Comparison of ENCODE assay signal across 29 mouse cellular contexts in genomic region chr2:21129621-21130020, GRCm38 (mm10).
A peak's percentile ranks its signal among the peaks of the same experiment; 100 is the strongest.
DNase-seq lines count a peak whose midpoint lies in the region; ATAC-seq and TF ChIP-seq lines count a peak whose summit lies in the region.
"Had no signal": no experiment of that assay in that cellular context is flagged by ENCODE, and none has a peak within 500 bp of the region (broad histone marks: within the 10 kb centered on the region; RNA-seq: fewer than 3 reads in every experiment).

No protein-coding gene starts in this region.

- H3K9ac ChIP-seq in forebrain, embryonic 12.5 days, result no peak overlapping the region
- no peak overlapping the region for H3K9ac ChIP-seq in forebrain, embryonic 13.5 days
- H3K9ac ChIP-seq in limb, embryonic 12.5 days (replicated peaks), result no peak overlapping the region
- H3K9ac ChIP-seq: embryonic facial prominence, embryonic 12.5 days; embryonic facial prominence, embryonic 15.5 days; heart, embryonic 12.5 days; heart, embryonic 15.5 days; hindbrain, embryonic 13.5 days; intestine, embryonic 15.5 days had no signal

- no peak for DNase-seq in limb, embryonic 10.5 days (ENCODE audit: low spot score)
- DNase-seq in brain, embryonic 14.5 days (ENCODE audit: low read depth), result peak; percentile 17
- DNase-seq in left cerebral cortex, postnatal 36 days (ENCODE audit: low spot score in 2 of 2), result no peak
- DNase-seq in cerebellum, adult 11-12 months, result no peak
- DNase-seq: adrenal gland, adult 8-10 months; adrenal gland, postnatal 25 days; cerebellum, adult 18-20 months; cerebellum, adult 9-10 months; cerebellum, postnatal 14 days; gastrocnemius, adult 2 months; gastrocnemius, postnatal 25 days; heart, adult 18-20 months; heart, postnatal 10 days; heart, postnatal 36 days; kidney, adult 11 months; kidney, adult 8-10 months had no signal

- ATAC-seq in forebrain, embryonic 12.5 days (ENCODE audit: low FRiP score), result 0 out of 2 replicates have a peak, but pooled peaks have one; percentile 17
- ATAC-seq in forebrain, embryonic 13.5 days, result no peak
- peak; percentile 31; the same call in 1 of the 2 replicates for ATAC-seq in limb, embryonic 12.5 days (ENCODE audit: insufficient number of reproducible peaks, insufficient read depth, low FRiP score, low TSS enrichment, low read depth)
- ATAC-seq: activated CD4-positive, CD25-positive, alpha-beta regulatory T cell, adult 4 months; CD4-positive, CD25-positive, alpha-beta regulatory T cell, adult 4 months; hindbrain, embryonic 16.5 days; intestine, embryonic 15.5 days had no signal

- no peak overlapping the region for H3K4me2 ChIP-seq in forebrain, embryonic 12.5 days
- H3K4me2 ChIP-seq in forebrain, embryonic 13.5 days, result no peak overlapping the region
- no peak overlapping the region for H3K4me2 ChIP-seq in limb, embryonic 12.5 days
- H3K4me2 ChIP-seq: embryonic facial prominence, embryonic 12.5 days; embryonic facial prominence, embryonic 15.5 days; heart, embryonic 12.5 days; heart, embryonic 15.5 days; hindbrain, embryonic 13.5 days; intestine, embryonic 15.5 days had no signal

- intact Hi-C loops in left cerebral cortex, postnatal 36 days (cut with DNase I), result no loop called here

- H3K9me3 ChIP-seq in forebrain, embryonic 12.5 days, result no peaks in the 10 kb centered on the region
- no peaks in the 10 kb centered on the region for H3K9me3 ChIP-seq in forebrain, embryonic 13.5 days (replicated peaks)
- no peaks in the 10 kb centered on the region for H3K9me3 ChIP-seq in limb, embryonic 12.5 days
- H3K9me3 ChIP-seq in limb, embryonic 10.5 days (replicated peaks), result no peaks in the 10 kb centered on the region
- H3K9me3 ChIP-seq: embryonic facial prominence, embryonic 12.5 days; embryonic facial prominence, embryonic 15.5 days; heart, embryonic 12.5 days; heart, embryonic 15.5 days; hindbrain, embryonic 10.5 days; hindbrain, embryonic 13.5 days; intestine, embryonic 15.5 days had no signal

- no peaks in the 10 kb centered on the region for H3K36me3 ChIP-seq in forebrain, embryonic 12.5 days (replicated peaks)
- H3K36me3 ChIP-seq in forebrain, embryonic 13.5 days (ENCODE audit: poor library complexity, severe bottlenecking), result no peaks in the 10 kb centered on the region
- no peaks in the 10 kb centered on the region for H3K36me3 ChIP-seq in limb, embryonic 12.5 days
- no peaks in the 10 kb centered on the region for H3K36me3 ChIP-seq in limb, embryonic 10.5 days
- H3K36me3 ChIP-seq: embryonic facial prominence, embryonic 12.5 days; embryonic facial prominence, embryonic 15.5 days; heart, embryonic 12.5 days; heart, embryonic 15.5 days; hindbrain, embryonic 10.5 days; hindbrain, embryonic 13.5 days; intestine, embryonic 15.5 days had no signal

- no peak for TF ChIP-seq CTCF in brain, embryonic 14.5 days (IDR thresholded peaks at IDR 0.05; ENCODE audit: borderline replicate concordance, extremely low read depth, insufficient read depth, insufficient read length)

- no peaks in the 10 kb centered on the region for H3K27me3 ChIP-seq in forebrain, embryonic 12.5 days
- no peaks in the 10 kb centered on the region for H3K27me3 ChIP-seq in forebrain, embryonic 13.5 days
- no peaks in the 10 kb centered on the region for H3K27me3 ChIP-seq in limb, embryonic 12.5 days
- no peaks in the 10 kb centered on the region for H3K27me3 ChIP-seq in limb, embryonic 10.5 days (ENCODE audit: low read depth, poor library complexity, severe bottlenecking)
- H3K27me3 ChIP-seq: embryonic facial prominence, embryonic 12.5 days; embryonic facial prominence, embryonic 15.5 days; heart, embryonic 12.5 days; heart, embryonic 15.5 days; hindbrain, embryonic 13.5 days; intestine, embryonic 15.5 days had no signal

- H3K4me1 ChIP-seq in forebrain, embryonic 12.5 days, result no peaks in the 10 kb centered on the region
- H3K4me1 ChIP-seq in forebrain, embryonic 13.5 days, result no peaks in the 10 kb centered on the region
- no peaks in the 10 kb centered on the region for H3K4me1 ChIP-seq in limb, embryonic 12.5 days (replicated peaks)
- H3K4me1 ChIP-seq in limb, embryonic 10.5 days, result no peaks in the 10 kb centered on the region
- H3K4me1 ChIP-seq: embryonic facial prominence, embryonic 12.5 days; embryonic facial prominence, embryonic 15.5 days; heart, embryonic 12.5 days; heart, embryonic 15.5 days; hindbrain, embryonic 10.5 days; hindbrain, embryonic 13.5 days; intestine, embryonic 15.5 days had no signal

- H3K27ac ChIP-seq in forebrain, embryonic 12.5 days, result no peak overlapping the region
- no peak overlapping the region for H3K27ac ChIP-seq in forebrain, embryonic 13.5 days
- H3K27ac ChIP-seq in limb, embryonic 12.5 days, result no peak overlapping the region
- H3K27ac ChIP-seq in limb, embryonic 10.5 days, result no peak overlapping the region
- H3K27ac ChIP-seq: embryonic facial prominence, embryonic 12.5 days; embryonic facial prominence, embryonic 15.5 days; gastrocnemius, adult 2 months; heart, embryonic 15.5 days; hindbrain, embryonic 10.5 days; hindbrain, embryonic 13.5 days; intestine, embryonic 15.5 days had no signal

- WGBS in forebrain, embryonic 12.5 days, result 48% methylated on average over 7 of the region's 7 CpGs
- WGBS in forebrain, embryonic 13.5 days, result 35% methylated on average over 7 of the region's 7 CpGs
- 76% methylated on average over 7 of the region's 7 CpGs for WGBS in limb, embryonic 12.5 days
- 76% methylated on average over 7 of the region's 7 CpGs for WGBS in limb, embryonic 10.5 days

- no peak overlapping the region for H3K4me3 ChIP-seq in forebrain, embryonic 12.5 days (replicated peaks)
- no peak overlapping the region for H3K4me3 ChIP-seq in forebrain, embryonic 13.5 days
- no peak overlapping the region for H3K4me3 ChIP-seq in limb, embryonic 12.5 days (replicated peaks)
- no peak overlapping the region for H3K4me3 ChIP-seq in limb, embryonic 10.5 days
- H3K4me3 ChIP-seq: embryonic facial prominence, embryonic 12.5 days; embryonic facial prominence, embryonic 15.5 days; gastrocnemius, adult 2 months; heart, embryonic 12.5 days; heart, embryonic 15.5 days; hindbrain, embryonic 10.5 days; hindbrain, embryonic 13.5 days; intestine, embryonic 15.5 days had no signal

- no peak for TF ChIP-seq POLR2A in brain, embryonic 14.5 days (IDR thresholded peaks at IDR 0.05; ENCODE audit: borderline replicate concordance, extremely low read depth, insufficient read depth, insufficient read length, poor library complexity, severe bottlenecking)
